Mouse (Mus musculus) right cerebral cortex, postnatal 36 days (tissue): Measurements from ENCODE around the gene Bcas1.
A peak's percentile ranks its signal among the peaks of the same experiment; 100 is the strongest.

Experiments used
- DNase-seq, 2 experiments: peaks; one replicate each; pipeline ENCODE4 v3.0.0; 2022; ENCODE audit warnings: low spot score in 2 of 2, mixed read lengths in 1 of 2

Bcas1 gene

GRCm38 (mm10) chr2:170418748-170419147, 8.9 kb downstream of the Bcas1 start:
- DNase-seq, result no peak

GRCm38 (mm10) chr2:170411490-170412168, 16.0 kb downstream of the Bcas1 start:
- no peak for DNase-seq

GRCm38 (mm10) chr2:170410677-170411489, 16.8 kb downstream of the Bcas1 start:
- DNase-seq, result no peak

DNA sequence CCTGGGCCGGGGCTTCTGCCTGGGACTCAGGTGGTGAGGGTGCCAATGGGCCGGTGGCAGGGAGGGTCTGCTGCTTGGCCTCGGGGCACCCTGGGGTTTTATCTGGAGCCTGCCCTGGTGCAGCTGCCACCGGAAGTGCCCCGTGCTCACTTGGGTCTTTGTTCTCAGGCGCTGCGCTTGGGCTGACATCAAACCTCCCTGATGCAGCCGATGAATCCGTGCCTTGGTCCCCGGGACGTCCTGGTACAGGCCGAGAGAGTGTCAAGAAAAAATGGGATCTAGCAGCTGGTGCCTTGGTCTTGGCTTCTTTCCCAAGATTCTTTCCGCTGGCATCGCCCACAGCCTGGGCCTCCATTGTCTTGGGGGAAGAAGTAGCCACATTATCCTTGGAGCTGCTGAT, 21.2 kb downstream of the Bcas1 start:
- DNase-seq, result peak; percentile 10 to 12

GRCm38 (mm10) chr2:170404781-170405573, 22.7 kb downstream of the Bcas1 start:
- DNase-seq, result no peak

- DNase-seq, result no peak
These were observed 23.8 kb downstream of the Bcas1 start for GRCm38 (mm10) chr2:170403666-170404385.

GRCm38 (mm10) chr2:170401211-170401799, 26.3 kb downstream of the Bcas1 start:
- peak; percentile 37 to 50 for DNase-seq

DNA sequence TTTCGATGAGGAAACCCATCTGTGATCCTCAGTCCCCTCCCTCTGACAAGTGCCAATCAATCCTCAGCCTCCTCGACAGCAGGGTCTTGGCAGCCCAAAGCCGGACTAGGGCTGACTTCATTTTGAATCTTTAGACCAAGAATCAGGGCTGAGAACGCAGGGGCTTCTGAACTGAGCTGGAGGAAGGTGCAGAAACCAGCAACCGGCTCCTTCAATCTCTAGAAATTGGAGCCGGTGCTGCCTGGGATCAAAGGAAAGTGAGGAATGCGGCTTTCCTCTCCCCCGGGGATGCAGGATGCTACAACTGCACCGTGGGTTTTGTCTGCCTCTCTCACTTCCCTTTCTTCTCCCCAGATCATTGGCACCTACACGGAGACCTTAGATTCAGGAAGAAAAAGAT, 27.0 kb downstream of the Bcas1 start:
- no peak for DNase-seq

- no peak for DNase-seq
These were observed 35.7 kb downstream of the Bcas1 start for GRCm38 (mm10) chr2:170391994-170392393.

DNA sequence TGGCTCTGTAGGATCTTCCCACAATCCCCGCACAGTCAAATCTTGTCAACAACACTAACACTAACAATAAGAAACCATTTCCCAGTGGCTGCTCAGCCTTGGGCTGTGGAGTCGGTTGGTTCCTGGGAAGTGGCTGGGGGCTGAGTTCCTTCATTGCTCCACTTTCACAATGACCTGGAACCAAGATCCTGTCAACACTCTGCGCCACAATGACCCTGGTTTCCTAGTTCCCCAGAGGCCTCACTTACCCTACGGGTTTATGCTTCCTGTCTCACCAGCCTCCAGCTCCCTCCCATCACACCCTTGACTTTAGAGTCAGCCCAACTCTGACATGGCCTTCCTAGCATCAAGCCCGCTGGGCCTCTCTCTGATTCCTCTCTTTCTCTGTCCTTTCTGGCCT, 39.3 kb downstream of the Bcas1 start:
- DNase-seq, result no peak

GRCm38 (mm10) chr2:170385556-170385955, 42.1 kb downstream of the Bcas1 start:
- DNase-seq, result no peak

DNA sequence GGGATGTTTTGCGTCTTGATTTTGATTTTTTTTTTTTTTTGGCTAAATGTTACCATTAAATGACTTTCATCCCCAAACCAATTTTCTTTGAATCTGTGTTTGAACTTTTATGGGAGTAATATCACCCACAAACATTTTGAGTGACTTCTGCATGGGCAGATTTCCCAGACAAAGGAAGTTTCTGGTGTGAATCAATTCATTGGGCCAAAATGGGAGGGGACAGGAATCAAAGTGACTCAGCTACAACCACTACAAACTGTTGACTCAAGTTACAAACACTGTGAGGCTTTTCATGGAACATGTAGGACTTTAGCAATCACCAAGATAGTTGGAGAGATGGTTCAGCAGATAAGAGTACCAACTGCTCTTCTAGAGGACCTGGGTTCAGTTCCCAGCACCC, 42.9 kb downstream of the Bcas1 start:
- no peak for DNase-seq

DNA sequence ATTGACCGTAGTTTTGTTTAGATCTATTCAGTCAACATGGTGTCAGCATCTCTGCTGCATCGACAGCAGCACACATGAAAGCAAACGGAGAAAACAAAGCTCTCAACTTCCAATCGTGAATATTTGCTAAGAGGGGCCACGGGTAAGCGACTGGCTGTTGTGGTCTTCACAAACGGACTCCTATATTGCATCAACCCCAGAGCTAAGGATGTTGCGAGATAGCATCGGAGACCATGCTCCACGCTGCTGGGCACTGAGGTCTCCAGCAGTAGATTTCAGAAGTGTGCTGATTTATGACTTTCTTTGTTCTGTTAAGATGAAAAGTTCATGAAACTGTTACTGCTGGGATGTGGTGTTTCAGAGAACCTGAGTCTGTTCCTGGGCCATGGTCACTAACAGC, 54.3 kb downstream of the Bcas1 start:
- no peak for DNase-seq

GRCm38 (mm10) chr2:170365676-170366075, 62.0 kb downstream of the Bcas1 start:
- DNase-seq, result no peak

DNA sequence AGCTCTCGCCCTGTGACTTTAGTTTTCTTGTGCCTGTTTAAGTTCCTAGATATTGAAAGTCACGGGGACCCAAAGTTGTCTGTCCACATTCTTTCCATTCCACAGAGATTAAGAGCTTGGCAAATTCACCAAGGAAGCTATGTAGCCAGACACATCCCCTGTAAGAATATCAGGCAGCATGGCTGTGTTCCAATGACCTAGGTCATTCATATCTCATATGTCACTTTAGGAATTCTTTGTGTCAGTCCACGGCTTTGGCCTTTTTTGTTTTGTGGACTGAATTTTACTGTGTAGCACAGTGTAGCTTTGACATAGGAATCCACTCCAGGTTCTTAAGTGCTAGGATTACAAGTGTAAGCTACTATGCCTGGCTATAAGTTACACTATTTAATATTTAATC, 62.4 kb downstream of the Bcas1 start:
- no peak for DNase-seq

DNA sequence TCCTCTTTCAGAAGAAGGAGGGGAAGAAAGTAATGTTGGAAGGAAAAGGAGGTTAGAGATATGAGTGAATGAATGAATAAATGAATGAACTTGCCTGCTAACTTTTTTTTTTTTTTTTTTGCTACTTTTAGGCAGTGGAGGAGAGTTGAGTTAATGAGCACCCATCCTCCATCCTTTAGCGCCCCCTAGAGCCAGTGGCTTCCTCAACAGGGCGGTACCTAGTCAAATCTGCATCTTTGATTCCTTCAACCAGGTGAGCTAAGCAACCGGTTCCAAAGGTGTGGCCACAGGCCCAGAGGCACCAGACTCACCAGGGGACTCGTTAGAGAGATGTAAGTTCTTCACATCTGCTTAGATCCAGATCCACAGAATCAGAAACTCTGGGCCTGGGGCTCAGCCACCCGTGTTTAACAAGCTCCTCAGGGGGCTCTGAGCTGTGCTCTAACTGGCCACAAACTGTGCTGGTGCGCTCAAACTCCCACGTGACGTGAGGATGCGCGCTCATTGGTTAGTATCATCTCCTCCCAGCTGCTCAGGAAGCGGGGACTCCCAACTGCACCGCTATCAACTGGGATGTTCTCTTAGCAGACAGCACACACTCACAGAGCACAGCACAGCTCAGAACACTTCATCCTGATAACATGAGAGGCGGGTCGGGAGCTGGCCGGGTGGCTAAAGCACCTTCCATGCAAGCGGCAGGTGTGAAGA, 70.8 kb downstream of the Bcas1 start:
- no peak for DNase-seq

GRCm38 (mm10) chr2:170354963-170355367, 72.7 kb downstream of the Bcas1 start:
- DNase-seq, result peak; percentile 50 to 53

GRCm38 (mm10) chr2:170352273-170352672, 75.4 kb downstream of the Bcas1 start:
- no peak for DNase-seq

- DNase-seq, result no peak
These were observed 75.8 kb downstream of the Bcas1 start for GRCm38 (mm10) chr2:170351847-170352246.

DNA sequence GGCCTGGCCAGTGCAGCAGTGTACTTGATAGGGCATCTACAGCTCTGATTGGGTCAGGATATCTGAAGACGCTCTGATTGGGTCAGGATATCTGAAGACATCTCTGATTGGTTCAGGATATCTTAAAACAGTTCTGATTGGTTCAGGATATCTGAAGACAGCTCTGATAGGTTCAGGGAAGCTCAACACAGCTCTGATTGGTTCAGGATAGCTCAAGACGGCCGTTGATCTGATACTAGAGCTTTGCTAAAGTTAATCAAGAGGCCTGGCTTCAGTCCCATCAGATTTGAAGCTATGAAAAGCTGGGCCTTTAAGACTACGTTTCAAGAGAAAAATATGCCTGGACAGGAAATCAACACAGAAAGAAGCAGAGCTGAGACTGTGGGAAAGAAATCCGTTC, 77.9 kb downstream of the Bcas1 start:
- DNase-seq, result no peak

DNA sequence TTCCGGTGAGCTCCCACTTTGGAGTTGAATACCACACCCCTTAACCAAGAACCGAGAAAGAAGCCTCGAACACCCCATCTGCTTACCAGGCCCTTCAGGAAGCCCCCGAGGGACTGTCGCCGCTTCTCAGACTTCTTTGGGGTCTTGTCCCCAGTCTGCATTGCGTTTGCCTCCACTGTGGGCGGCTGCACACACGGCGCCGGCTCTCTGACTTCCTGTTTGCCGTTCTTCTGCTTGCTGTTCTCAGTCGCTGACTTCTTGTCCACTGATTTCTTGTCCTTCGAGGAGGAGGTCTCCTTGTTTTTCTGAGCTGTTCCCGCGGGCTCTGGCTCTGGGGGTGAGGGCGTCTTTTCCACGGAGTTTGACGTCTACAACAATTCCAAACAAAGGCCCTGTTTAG, 78.5 kb downstream of the Bcas1 start:
- no peak for DNase-seq
